Mouse (Mus musculus) kidney, adult 18-20 months (tissue): ENCODE data around the gene Gm9821.

Source experiments
- DNase-seq: peaks from one replicate; pipeline ENCODE4 v3.0.0; 2021

Gm9821 gene

DNA sequence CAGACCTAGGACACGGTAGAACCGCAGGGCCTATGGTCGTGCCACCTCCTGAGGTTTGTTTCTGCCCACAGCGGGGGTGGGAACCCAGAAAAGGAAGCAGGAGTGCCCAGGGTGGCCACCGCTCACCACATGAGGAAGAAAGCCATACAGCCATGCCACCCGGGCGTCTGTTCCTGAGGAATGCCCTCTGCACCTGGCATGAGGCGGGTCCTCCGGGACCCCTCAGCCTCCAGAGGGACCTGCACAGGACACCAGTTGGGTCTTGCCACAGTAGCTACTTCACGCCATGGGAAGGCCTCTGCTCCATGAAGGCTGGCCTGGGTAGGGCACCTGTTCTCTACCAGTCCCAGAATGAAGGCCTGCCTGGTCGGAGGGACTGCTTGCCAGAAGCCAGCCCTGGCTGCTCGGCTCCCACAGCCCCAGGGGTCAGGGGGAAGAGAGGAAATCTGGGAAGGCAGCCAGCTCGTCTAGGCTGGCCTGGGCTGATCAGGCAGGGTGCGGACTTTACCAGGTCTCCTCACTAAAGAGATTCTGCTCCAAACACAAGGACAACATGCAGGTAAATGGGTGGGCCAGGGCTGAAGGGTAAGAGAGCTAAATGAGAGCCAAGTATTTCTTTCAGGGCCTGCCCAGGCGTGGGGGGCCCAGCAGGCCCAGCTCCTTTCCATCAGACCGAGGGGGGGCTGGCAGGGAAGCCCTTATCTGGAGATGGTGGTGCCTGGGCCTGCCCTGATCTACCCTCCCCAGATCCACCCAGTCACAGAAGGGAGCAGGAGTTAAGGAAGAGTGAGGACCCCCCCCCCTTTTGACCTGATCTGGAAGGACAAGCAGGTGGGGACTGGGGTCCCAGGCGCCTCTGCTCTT lies 4.1 kb downstream of the Gm9821 start:
- peak; percentile 78 for DNase-seq

DNA sequence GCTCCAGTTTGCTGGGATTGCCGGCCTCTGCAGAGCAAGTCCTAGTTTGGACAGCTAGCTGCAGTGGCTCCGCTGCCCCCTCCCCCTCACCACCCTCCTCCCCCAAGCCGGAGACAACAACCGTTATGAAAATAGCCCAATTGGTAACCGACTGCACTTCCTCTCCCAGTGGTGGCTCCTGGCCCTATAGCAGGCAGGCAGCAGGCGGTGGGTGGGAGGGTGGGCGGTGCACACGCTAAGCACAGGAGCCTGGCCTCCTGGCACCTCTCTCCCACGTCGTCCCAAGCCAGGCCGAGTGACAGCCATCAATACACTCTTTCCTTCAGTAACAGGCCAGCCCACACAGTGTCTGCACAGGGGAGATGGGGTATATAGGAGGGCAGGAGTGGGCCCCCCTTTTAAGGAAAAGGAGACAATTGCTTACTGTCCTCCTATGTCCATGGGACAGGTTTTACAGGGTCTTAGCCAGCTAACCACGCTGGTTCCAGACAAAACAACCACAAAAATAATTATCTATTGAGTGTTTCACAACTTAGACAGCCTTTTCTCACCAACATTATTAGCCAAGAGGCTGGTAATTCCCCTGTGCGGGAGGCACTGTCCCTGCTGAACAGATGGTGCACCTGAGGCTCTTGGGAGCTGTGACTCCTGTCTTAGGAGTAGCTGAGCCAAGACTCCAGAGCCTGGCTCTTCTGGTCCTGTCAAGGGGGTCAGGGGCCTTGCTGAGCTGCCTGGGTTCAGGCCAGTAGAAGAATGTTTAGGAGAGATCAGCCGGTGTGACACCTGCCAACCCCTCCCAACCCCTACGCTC lies 5.0 kb downstream of the Gm9821 start:
- peak; percentile 21 for DNase-seq

DNA sequence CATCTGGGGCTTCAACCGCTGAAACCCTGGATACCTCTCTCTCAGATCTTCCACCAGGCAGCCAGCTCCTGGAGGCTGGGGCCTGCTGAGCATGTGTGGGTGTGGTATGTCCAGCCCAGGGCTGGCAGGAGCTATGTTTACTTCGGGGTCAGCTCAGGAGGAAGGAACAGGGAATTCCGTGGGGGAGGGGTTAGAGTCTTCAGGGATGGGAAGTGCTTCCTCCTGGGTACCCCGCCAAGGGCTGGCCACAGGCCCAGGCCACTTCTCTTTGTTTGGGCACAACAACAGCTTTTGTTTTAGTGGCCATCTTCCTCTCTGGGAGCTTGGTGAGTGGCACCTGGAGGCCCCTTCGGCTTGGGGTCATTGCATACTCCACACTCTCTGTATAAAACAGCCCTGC lies 8.3 kb downstream of the Gm9821 start:
- DNase-seq = peak; percentile 64

DNA sequence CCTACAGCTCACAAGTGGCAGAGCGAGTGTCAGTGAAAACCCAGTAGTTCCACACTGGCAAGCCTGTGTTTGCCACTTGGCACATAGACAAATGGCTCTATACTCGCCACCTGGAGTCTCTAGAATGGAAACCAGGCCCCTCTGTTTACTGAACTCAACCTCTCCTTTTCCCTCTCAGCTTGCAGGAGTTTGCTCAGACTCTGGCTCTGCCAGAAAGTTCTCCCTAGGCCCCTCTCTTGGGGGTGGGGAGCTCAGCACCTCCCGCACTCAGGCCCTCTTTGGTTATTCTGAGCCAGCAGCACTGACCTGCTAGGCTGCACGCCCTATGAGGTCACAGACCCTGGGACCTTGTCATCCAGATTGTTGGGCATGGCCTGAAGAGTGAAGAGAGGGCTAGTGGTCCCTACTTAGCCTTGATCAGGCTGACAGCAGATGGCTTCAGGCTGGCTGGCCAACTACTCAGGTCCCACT lies 9.7 kb downstream of the Gm9821 start:
- no peak for DNase-seq

DNA sequence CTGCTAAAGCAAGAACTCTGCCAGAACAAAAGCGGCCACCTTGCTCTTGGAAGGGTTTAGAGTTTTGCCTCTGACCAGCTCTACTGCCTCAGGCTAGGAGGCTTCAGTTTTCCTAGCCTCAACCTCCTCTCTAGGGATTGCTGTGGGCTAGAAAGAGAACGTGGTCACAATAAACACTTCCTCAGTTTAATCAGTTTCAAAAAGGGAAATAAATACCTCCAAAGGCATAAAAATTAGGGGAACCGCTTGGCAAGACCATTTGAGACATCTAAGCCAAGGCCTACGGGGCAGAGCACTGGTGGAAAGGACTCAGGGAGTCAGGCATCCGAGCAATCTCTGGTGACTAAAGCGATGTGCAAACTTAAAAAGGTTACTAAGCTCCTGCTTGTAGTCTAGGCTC lies 10.4 kb downstream of the Gm9821 start:
- no peak for DNase-seq

DNA sequence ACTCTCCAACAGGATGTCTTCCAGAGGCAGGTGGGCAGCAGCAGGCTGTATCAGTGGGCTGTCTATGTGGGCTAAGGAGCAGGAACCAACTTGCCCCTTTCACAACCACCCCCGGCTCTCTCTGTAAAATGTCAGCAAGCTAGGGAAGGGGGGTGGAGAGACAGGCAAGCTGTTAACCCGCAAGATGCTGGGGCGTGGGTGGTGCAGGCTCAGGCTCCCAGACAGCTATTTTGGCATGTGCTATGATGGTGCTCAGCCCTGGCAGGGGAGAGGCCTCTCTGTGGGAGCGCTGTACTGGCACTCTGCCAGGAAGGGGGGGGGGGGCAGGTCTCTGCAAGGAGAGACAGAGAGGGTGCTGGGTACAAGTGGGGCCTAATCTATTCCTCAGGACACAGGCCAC lies 11.6 kb downstream of the Gm9821 start:
- no peak for DNase-seq

DNA sequence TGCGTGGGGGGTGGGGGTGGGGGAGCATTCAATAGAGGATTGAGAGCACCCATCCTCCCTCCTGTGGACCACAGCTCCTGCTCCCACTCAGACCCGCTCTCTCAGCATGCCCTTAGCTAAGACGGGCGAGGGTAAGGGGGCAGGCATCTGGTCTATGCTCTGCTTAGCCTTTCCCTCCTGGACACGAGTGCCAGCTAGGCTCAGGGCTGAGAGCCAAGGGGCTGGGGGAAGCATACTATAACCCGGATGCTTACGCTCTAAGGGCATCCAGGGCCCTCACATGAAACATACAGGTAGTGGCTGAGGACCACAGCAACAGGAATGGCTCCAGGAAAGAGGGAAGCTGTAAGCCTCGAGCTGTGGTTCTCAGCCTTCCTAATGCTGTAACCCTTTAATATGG lies 12.5 kb downstream of the Gm9821 start:
- DNase-seq = no peak

DNA sequence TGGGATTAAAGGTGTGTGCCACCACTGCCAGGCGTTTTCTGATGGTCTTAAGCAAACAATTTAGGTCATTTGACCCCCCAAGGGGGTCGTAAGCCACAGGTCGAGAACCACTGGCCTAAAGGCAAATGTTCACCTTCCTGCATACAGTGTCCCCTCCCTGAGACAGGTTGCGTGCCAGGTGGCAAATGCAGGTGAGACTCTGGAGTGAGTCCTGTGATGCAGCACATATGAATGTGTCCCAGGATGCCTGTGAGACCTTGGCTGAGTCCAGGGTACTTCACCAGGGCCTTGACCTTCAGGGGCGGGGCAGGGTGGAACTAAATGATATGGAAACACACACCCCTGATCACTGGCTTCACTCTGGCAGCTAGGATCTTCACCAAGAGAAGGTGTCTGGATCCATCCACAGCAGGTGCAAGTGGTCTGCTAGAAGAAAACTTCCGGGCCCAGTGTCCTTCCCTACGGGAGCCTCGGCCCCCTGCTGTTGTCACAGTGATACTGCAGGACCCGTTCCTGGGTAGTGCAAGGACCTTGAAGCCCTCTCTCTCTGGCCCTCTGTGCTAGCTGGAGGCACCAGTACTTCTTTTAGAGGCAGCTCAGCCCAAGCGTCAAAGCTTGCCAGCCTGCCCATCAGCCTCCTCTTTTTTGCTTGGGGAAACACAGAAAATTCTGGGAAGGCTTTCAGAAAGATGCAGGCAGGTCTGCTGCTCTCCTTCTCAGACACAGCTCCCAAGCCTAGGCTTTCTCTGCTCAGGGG lies 13.4 kb downstream of the Gm9821 start:
- DNase-seq = peak; percentile 64

DNA sequence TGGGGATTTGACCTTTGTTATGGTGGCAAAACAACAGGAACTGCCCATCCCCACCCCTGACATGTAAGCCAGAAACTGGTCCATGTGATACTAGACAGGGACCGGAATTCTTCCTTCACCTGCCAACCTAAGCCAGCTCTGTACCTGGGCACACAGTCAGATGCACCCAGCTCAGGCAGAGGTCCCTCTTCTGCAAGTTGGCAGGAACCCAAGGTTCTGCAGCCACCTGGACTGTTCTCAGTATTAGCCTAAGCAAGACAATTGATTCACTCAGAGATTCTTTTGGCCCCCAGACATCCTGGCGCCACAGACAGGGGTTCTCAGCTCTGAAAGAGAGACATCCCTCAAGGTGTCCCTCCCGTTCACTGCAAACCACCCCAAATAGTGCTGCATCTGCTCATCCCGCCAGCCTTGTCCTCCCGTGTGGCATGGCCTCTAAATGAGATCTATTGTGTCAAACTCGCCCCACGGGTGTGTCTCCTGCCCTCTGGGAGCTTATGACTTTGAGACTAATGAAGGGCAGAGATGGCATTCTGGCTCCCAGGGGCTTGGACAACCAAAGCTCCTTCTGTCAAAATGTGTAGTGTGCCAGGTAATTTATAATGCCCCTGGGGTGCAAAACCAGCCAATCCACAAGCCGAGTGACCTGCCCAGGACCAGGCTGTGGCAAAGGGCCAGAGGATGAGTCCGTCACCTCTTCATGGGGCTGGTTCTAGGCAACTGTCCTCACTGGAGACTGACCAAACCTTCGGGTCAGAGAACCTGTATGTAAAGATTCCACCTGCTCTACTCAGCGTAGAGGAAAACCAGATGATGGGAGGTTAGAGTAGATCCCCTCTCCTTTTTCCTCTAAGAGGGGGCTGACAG lies 14.3 kb downstream of the Gm9821 start:
- peak; percentile 41 for DNase-seq

DNA sequence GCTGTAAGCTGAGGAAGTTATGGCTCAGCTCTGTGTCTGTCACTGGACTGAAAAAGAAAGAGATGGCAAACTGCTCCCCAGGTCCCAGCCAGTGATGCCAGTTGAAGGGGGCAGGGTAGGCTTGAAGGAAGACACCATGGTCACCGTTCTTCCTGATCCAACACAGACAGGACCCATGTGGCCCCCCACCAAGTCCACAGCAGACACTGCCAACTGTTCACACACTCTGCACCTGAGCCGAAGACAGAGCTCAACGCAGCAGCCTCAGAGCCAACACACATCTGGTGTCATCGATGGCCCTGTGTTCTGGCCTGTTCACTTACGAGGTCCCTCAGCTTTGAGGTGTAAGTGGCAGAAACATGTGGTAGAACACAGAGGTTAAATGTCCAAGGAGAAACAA lies 15.0 kb downstream of the Gm9821 start:
- no peak for DNase-seq

DNA sequence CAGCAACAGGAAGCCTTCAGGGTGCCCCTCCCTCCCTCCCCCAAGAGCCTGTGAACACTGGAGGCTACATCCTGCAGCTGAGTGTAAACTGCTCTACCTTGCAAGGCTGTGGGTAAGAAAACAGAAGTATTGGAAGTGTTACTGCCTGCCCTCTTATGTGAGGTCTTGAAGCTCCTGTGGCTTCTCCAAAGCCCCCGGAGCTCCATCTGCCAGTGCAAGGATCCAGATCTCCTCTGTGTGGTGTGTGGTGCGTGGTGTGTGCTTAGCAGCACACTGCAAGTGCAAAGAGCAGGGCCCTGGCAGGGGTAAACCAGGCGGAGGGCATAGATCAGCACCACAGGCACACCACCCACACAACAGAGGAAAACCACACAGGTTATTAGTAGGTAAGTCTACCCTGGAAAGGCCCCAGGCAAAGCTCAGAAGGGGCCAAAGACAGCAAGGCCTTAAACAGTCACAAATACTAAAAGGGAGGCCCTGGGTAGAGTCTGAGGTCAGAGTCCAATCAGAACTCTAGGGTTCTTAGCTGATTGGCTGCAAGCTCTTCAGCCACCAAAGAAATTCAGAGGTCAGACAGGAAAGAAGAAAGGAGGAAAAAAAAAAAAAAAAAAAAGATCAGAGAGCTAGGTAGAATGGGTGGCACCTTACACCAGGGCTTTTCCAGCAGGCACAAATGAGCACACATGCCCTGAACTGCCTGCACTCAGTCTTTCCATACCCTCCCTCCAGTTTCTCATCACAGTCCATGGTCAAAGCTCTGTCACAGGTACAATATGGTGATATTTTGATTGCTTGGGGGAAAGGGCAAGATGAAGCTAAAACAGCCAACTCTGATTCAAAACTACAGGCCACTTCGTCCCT lies 16.6 kb downstream of the Gm9821 start:
- peak; percentile 55 for DNase-seq

DNA sequence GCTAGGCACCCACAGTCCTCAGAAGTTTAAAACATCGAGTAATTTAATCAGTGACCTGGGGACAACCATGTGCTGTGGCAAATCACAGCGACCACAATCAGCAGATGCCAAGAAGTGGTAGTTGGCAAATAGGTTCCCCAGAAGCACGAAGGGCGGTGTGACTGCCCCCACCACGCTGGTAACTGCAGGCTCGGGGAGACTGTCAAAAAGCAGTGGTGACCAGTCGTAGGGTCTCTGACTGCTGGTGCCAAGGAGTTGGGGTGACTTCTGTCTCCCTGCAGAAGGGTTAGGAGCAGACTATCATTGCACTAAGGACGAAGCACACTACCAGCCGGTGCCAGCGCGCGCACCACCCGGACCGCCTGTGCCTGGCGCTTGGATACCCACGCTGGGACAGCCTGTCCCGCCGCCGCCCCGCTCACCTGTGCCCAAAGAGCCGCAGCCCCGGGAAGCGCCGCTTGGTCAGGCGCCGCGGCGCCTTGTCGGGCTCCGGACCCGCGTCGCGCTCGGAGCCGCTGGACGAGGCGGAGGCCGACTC lies 17.4 kb downstream of the Gm9821 start:
- DNase-seq = peak; percentile 56

DNA sequence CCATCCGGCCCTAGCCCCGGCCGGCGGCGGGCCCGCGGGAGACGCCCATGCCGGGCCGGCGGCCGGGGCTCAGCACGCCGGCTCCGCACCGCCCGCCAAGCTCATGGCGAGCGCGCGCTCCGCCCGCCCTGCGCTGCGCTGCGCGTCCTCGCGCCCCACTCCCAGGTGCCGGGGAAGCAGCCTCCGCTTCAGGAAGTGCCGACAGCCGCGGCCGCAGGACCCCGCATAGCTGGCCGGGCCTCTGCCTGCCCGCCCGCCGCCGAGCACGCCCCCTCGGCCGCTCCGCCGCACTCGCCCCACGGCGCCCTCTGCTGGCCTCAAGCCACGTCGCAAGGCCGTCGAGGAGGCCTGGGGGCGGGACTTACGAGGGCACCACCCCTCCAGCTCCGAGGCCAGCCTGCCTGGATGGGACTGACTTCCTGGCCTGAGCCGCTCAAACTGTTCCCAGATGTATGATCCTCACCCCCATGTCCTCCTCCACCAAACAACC lies 18.0 kb downstream of the Gm9821 start:
- peak; percentile 98 for DNase-seq

DNA sequence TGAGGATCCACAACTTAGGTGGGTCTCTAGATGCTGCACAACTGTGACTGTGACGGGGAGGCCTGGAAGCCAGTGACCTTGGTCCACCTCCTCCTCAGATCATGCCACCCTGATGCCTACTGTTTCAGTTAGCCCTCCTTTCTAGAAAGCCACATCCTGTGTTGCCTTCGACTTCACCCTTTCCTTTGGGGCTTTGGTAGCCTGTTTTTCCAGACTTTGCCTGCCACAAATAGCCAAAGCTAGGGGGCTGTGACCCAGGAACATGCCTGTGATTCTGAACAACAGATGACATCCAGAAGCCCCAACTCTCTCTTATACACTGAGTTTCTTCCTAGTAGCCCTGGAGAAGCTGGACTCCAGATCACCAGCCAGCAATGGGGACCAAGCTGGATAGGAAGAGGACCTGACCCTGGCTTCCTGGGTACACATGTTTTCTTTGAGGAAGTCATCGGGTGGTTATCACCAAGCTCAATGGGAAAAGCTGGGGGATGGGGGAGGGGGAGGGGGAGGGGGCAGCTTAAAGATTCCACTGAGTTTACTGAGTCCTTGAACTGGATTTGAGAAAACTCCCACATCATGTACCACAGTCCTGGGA lies 19.2 kb downstream of the Gm9821 start:
- no peak for DNase-seq

DNA sequence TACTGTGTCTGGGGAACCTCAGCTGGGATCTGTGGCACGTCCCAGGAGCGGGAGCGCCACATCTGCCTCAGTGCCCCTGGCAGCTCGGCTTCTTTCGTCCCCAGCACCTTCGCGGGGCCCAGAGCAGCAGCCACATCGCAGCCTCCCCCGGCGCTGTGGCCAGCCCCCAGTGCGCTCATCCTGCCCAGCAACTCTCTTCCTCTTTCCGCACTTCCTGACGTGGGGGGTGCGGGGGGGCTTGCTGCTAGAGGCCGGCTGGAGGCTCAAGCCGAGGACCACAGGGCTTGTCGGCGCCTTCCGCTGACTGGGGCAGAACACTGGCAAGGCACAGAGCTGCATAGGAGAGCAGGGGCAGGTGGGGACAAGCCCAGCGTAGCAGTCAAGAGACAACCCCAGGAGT lies 19.9 kb downstream of the Gm9821 start:
- peak; percentile 74 for DNase-seq

DNA sequence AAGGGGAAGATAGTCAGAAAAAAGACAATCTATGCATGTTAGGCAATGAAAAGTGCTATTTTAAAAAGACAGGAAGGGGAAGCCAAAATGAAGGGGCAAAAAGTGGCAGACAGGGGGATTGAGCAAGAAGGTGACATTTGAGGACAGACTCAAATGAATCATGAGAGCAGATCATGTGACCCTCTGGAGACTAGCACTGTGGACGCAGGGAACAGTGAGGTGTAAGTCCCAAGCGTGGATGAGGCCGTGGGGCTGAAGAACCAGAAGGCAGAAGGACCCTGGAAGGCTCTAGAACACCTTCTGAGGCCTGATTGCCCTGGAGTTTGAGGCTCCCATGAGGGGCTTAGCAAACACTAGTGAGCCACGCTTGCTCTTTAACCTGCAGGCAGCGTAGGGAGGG lies 20.9 kb downstream of the Gm9821 start:
- DNase-seq = no peak

DNA sequence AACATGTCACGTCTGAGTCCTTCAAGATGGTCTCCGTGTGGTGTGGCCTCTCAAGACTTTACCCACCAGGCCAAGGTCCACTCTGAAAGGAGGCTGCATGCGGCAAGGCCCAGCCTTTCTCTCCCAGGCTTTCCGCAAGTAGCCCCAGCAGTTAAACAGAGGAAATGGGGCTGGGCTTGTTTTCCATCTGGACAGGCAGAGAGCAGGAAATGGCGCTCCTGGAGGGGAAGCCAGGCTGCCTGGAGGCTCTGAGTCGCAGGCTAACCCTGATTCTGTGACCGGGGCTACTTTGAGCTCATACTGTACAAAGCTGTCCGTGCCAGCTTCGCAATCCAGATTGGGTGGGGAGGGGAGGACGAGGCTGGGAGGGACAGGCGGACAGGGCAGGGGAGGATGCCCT lies 22.5 kb downstream of the Gm9821 start:
- peak; percentile 49 for DNase-seq

DNA sequence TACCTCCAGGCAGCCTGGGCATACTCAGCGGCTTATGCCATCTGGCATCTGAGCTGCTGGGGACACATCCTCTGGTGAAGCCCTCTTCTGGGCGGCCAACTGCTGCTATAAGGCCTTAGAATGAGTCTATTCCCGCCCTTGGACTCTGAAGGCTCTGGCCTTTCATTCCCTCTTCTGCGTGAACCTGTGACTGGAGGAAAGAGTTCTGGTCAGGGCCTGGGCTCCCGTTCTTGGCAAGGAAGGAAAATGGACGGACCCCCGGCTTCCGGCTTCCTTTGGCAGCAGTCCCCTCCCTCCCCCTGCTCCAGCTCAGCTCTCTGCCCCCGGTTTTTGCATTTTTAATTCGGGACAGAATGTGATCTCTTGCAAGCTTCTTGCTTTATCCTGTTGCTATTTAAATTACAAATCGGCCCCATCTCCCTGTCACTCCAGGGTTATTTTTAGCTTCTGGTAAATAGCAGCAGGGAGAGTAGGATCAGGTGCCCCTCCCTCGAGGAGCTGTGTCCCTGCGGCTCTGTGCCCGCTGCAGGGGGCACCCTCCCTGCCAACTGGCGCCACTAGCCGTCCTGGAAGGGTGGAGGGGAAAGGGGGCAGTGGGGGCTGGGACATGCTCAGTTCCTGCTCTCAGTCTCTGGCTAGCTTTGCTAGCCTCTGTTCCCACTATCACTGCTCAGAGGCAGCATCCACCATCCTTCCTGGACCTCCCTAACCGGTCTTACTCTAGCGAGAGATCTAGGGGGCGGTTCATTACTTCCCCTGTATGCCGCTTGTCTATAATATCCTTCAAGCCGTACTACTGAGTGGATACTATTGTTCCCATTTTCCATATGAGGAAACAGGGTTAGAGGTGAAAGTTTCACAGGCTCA lies 26.0 kb downstream of the Gm9821 start:
- peak; percentile 25 for DNase-seq

DNA sequence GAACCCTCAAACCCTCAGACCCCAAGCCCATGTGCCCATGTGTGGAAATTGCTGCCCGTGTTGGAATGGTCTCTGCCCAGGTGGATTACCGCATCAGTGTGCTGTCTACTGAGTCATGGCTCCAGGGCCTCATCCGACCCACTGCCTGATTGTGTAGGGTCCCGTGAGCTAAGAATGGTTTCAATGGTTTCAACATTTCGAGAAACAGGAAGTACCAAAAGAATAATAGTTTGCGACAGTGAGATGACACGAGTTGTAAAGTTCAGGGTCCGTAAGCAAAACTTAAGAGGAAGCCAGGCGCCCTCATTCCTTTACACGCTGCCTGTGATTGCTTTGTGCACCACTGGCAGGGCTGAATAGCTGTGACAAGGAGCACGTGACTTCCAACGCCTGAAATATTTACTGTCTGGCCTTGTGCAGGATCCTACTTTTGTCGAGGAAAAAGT lies 26.6 kb downstream of the Gm9821 start:
- DNase-seq = no peak
